Mouse (Mus musculus): Measurements from ENCODE around the gene Aoc3. TPM values are rescaled to one million over a fixed set of nuclear protein-coding genes. Genes with fewer than 3 reads are reported as not detected.

Gene Aoc3
- polyA plus RNA-seq (2017; shearing (Covaris generic)) = not detected

DNA sequence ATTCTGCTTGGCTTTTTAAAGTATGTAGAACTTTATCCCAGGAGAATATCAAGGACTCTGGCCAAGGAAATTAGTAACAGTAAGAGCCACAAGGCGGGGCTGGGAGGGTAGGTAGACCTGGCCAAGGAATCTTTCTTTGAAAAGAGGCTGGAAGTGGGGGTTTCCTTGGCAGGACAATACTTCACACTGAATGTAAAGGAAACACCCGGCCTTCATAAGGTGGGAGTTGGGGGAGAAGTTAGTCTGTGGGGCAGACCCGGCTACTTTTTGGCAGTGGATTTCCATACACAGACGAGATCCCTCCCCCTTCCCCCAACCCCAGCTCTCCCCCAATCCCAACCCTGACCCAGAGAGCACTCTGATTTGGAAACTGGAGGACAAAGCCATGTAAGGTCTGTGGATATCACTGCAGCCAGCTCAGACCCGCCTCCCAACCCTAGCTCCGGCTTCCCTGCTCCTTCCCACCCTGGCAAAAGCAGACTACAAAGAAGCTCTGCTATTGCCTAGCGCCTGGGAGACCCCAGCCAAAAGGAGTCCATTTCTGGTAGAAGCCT lies at the start of gene Aoc3:
Gene Aoc3, plus strand, starts transcription at position 235 of the 554 bp plus-strand sequence.

DNA sequence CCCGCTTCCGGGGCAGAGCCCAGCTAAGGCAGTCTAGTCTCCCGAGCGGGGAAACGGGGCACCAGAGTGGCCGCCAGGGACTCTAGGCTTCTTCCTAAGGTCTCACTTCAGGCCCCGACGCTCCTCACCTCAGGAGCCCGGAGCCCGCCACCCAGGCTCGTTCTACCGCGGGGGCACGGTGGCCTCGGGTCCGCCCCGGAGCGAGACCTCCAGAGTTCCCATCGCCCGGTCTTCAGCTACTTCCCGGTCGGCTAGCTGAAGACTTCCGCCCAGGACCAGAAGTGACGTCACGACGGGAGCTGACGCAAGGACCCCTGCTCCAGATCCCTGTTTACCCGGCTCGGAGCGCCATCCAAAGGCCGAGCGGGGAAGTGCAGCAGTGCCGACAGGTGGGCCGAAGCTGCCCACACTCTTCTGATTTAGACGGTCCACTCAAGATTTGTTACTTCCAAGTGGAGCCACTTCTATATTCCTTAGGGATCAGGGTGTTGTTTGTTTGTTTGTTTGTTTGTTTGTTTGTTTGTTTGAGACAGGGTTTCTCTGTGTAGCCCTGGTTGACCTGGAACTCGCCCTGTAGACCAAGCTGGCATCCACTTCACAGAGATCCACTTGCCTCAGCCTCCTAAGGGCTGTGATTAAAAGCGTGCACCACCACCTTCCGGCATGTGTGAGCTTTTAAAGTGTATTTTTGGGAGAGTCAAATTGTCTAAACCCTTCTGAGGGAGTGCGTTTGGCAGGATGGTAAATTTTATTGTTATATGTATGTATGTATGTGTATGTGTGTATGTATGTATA lies 28.2 kb upstream of the Aoc3 start, which contains the start of gene Becn1:
Gene Becn1, minus strand, starts transcription at position 283 of the 795 bp plus-strand sequence.

DNA sequence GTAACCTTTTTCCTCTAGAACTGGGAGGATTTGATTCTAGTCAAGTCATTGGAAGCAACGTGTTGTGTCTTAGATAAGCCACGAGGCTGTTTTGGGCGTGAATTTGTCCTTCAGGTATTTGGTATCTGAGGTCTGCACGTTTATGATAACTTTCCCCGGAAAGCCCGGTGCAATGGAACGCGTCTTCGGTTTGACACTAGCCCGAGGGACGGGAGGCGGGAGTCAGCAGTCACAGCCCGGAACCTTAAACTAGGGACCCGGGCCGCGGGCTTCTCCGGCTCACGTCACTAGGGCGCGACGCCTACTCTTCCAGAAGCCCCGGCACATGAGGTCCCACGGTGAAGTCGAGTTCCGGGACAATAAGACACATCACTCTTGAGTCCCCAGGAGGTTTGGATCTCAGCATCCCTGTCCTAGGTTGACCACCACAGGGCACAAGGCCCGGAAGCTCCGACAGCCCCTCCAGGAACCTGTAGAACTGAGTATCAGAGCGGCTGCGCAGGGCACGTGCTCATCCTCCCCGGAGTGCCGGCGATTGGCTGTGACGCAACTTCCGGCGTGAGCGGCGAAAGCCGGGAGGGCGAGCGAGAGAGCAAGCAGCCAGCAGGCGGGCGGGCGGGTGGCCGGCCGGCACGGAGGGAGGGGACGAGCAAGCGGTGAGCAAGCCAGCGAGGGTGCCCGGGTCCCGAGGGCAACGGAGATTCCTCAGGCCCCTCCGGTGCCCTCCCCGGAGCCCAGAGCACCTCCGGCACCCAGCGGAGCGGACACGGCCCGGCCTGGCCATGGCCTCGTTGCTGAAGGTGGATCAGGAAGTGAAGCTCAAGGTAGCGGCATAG lies 14.5 kb upstream of the Aoc3 start, which contains the start of gene Psme3:
Gene Psme3, plus strand, starts transcription at position 549 of the 836 bp plus-strand sequence.

GRCm38 (mm10) chr11:101324763-101325162 lies 5.6 kb upstream of the Aoc3 start, which contains the start of gene Aoc2:
Gene Aoc2 (plus strand): TSS chr11:101325063.

GRCm38 (mm10) chr11:101367326-101367935 lies 37.0 kb downstream of the Aoc3 start, which contains the start of gene G6pc:
Gene G6pc (plus strand): TSS chr11:101367561.

Other genes with a start within 250 kb of the Aoc3 start
- 38.4 TPM for gene Coasy, start 248.0 kb upstream of the Aoc3 start, polyA plus RNA-seq (2017; shearing (Covaris generic))
- gene Mlx, start 243.3 kb upstream of the Aoc3 start, polyA plus RNA-seq (2017; shearing (Covaris generic)) = 94.3 TPM
- gene Psmc3ip, start 235.2 kb upstream of the Aoc3 start, polyA plus RNA-seq (2017; shearing (Covaris generic)) = 6.8 TPM
- gene Retreg3, start 210.7 kb upstream of the Aoc3 start, polyA plus RNA-seq (2017; shearing (Covaris generic)) = 80.5 TPM
- gene Tubg1, start 210.7 kb upstream of the Aoc3 start, polyA plus RNA-seq (2017; shearing (Covaris generic)) = 40.0 TPM
- 2.2 TPM for gene Tubg2, start 174.7 kb upstream of the Aoc3 start, polyA plus RNA-seq (2017; shearing (Covaris generic))
- gene Cntnap1, start 160.1 kb upstream of the Aoc3 start, polyA plus RNA-seq (2017; shearing (Covaris generic)) = 0.06 TPM
- gene Plekhh3, start 159.3 kb upstream of the Aoc3 start, polyA plus RNA-seq (2017; shearing (Covaris generic)) = 0.25 TPM
- gene Ccr10, start 155.2 kb upstream of the Aoc3 start, polyA plus RNA-seq (2017; shearing (Covaris generic)) = 2.5 TPM
- 71.6 TPM for gene Ezh1, start 104.1 kb upstream of the Aoc3 start, polyA plus RNA-seq (2017; shearing (Covaris generic))
- gene Ramp2, start 84.6 kb upstream of the Aoc3 start, polyA plus RNA-seq (2017; shearing (Covaris generic)) = 0.41 TPM
- gene Vps25, start 76.9 kb upstream of the Aoc3 start, polyA plus RNA-seq (2017; shearing (Covaris generic)) = 158 TPM
- gene Wnk4, start 70.0 kb upstream of the Aoc3 start, polyA plus RNA-seq (2017; shearing (Covaris generic)) = 5.8 TPM
- 0.54 TPM for gene Cntd1, start 51.6 kb upstream of the Aoc3 start, polyA plus RNA-seq (2017; shearing (Covaris generic))
- 112 TPM for gene Coa3, start 51.5 kb upstream of the Aoc3 start, polyA plus RNA-seq (2017; shearing (Covaris generic))
- gene Becn1, start 28.3 kb upstream of the Aoc3 start, polyA plus RNA-seq (2017; shearing (Covaris generic)) = 207 TPM
- 186 TPM for gene Psme3, start 14.4 kb upstream of the Aoc3 start, polyA plus RNA-seq (2017; shearing (Covaris generic))
- gene Aoc2, start 5.5 kb upstream of the Aoc3 start, polyA plus RNA-seq (2017; shearing (Covaris generic)) = 3.6 TPM
- gene G6pc, start 37.0 kb downstream of the Aoc3 start, polyA plus RNA-seq (2017; shearing (Covaris generic)) = not detected
- gene Aarsd1, start 87.0 kb downstream of the Aoc3 start, polyA plus RNA-seq (2017; shearing (Covaris generic)) = 40.9 TPM
- 2.3 TPM for gene Gm27029, start 94.2 kb downstream of the Aoc3 start, polyA plus RNA-seq (2017; shearing (Covaris generic))
- 32.5 TPM for gene Rundc1, start 94.5 kb downstream of the Aoc3 start, polyA plus RNA-seq (2017; shearing (Covaris generic))
- 3.1 TPM for gene Ptges3l, start 94.7 kb downstream of the Aoc3 start, polyA plus RNA-seq (2017; shearing (Covaris generic))
- 356 TPM for gene Rpl27, start 111.7 kb downstream of the Aoc3 start, polyA plus RNA-seq (2017; shearing (Covaris generic))
- 192 TPM for gene Ifi35, start 117.8 kb downstream of the Aoc3 start, polyA plus RNA-seq (2017; shearing (Covaris generic))
- 0.22 TPM for gene Rnd2, start 134.4 kb downstream of the Aoc3 start, polyA plus RNA-seq (2017; shearing (Covaris generic))
- 0.59 TPM for gene Vat1, start 135.6 kb downstream of the Aoc3 start, polyA plus RNA-seq (2017; shearing (Covaris generic))
- gene Brca1, start 221.3 kb downstream of the Aoc3 start, polyA plus RNA-seq (2017; shearing (Covaris generic)) = 2.4 TPM
- gene Nbr1, start 221.5 kb downstream of the Aoc3 start, polyA plus RNA-seq (2017; shearing (Covaris generic)) = 105 TPM

Measured in CD4-positive, CD25-positive, alpha-beta regulatory T cell (primary cell).